Mouse (Mus musculus): Measurements from ENCODE around the gene Clps. TPM values are rescaled to one million over a fixed set of nuclear protein-coding genes. Genes with fewer than 3 reads are reported as not detected.
A peak's percentile ranks its signal among the peaks of the same experiment; 100 is the strongest.

Gene Clps
- total RNA-seq, 1 experiment from 2014 or later, result not detected

GRCm38 (mm10) chr17:28518615-28519071 is 41.9 kb downstream of the Clps start:
- peak; percentile 40 for DNase-seq

GRCm38 (mm10) chr17:28517956-28518614 is 42.5 kb downstream of the Clps start:
- peak; percentile 91 for DNase-seq

GRCm38 (mm10) chr17:28517441-28517955 is 43.1 kb downstream of the Clps start, which contains the start of gene Fkbp5:
Gene Fkbp5 (minus strand): TSS chr17:28517527.
- DNase-seq, result peak; percentile 42

GRCm38 (mm10) chr17:28516881-28517280 is 43.7 kb downstream of the Clps start:
- no peak for DNase-seq

- peak; percentile 35 for DNase-seq
Measured at GRCm38 (mm10) chr17:28515431-28516341, 44.9 kb downstream of the Clps start.

- no peak for DNase-seq
Measured at GRCm38 (mm10) chr17:28514555-28514954, 46.0 kb downstream of the Clps start.

- no peak for DNase-seq
Measured at GRCm38 (mm10) chr17:28513844-28514243, 46.7 kb downstream of the Clps start.

GRCm38 (mm10) chr17:28513337-28513736 is 47.2 kb downstream of the Clps start:
- no peak for DNase-seq

- DNase-seq, result peak; percentile 62
Measured at GRCm38 (mm10) chr17:28512696-28513095, 47.9 kb downstream of the Clps start.

GRCm38 (mm10) chr17:28511616-28512541 is 48.7 kb downstream of the Clps start:
- no peak for DNase-seq

- DNase-seq, result no peak
Measured at GRCm38 (mm10) chr17:28510445-28511342, 49.9 kb downstream of the Clps start.

Small RNA genes lying within 50 kb of the gene (microRNA-seq; reads per million reads assigned to microRNA genes)
- gene Gm25195 (0 reads per million in 2 experiments), gene Mir6969 (0 reads per million in 2 experiments)

Other genes starting within 250 kb of the Clps start
- 34.6 and 35.0 TPM in 2 replicates for gene Fance, start 247.2 kb downstream of the Clps start, total RNA-seq (2021)
- 789 and 848 TPM in 2 replicates for gene Rpl10a, start 232.3 kb downstream of the Clps start, total RNA-seq (2021)
- gene Tead3, start 209.9 kb downstream of the Clps start, total RNA-seq (2021), result 10.4 and 13.6 TPM in 2 replicates
- not detected in 2 replicates for gene Tulp1, start 195.5 kb downstream of the Clps start, total RNA-seq (2021)
- gene Fkbp5, start 43.2 kb downstream of the Clps start, total RNA-seq (2021), result 55.9 and 60.1 TPM in 2 replicates
- not detected in 2 replicates for gene Armc12, start 30.0 kb downstream of the Clps start, total RNA-seq (2021)
- not detected in 2 replicates for gene Clpsl2, start 11.4 kb downstream of the Clps start, total RNA-seq (2021)
- 1.9 and 2.2 TPM in 2 replicates for gene Lhfpl5, start 14.9 kb upstream of the Clps start, total RNA-seq (2021)
- 60.9 and 76.5 TPM in 2 replicates for gene Srpk1, start 61.9 kb upstream of the Clps start, total RNA-seq (2021)
- 1.9 TPM in 1 of 2 replicates, not detected in the other for gene Slc26a8, start 129.5 kb upstream of the Clps start, total RNA-seq (2021)
- gene Mapk14, start 130.6 kb upstream of the Clps start, total RNA-seq (2021), result 82.6 and 88.6 TPM in 2 replicates
- gene AC170998.1, start 165.3 kb upstream of the Clps start, total RNA-seq (2021), result 1.7 and 2.2 TPM in 2 replicates
- gene Mapk13, start 208.5 kb upstream of the Clps start, total RNA-seq (2021), result 189 and 241 TPM in 2 replicates
- 91.3 and 122 TPM in 2 replicates for gene Brpf3, start 240.3 kb upstream of the Clps start, total RNA-seq (2021)